Mouse (Mus musculus): ENCODE data around the gene AC124502.3.
"Not testable (repeated sequence)": the region's sequence is repeated elsewhere in the genome, so short reads cannot be mapped to it uniquely, and the experiment has no call there.

The AC124502.3 gene

DNA sequence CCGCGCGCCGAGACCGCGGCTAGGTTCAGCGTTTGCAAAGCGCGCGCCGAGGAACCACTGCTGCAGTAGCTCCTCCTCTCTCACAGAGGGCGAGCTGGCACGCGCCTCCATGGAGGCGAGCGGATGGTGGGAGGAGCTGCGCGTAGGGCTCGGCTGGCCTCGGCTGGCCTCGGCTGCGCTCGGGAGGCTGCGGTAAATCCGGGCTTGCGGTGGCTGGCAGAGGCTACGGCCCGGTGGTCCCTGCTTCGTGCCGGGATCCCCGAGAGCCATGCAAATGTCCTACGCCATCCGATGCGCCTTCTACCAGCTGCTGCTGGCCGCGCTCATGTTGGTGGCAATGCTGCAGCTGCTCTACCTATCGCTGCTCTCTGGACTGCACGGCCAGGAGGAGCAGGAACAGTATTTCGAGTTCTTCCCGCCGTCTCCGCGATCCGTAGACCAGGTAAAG is at the start of gene AC124502.3, which contains the start of gene B4gat1:
Gene AC124502.3 (plus strand): TSS at position 183 of the 448 bp plus-strand sequence.
Gene B4gat1 (plus strand): TSS at position 118 of the 448 bp plus-strand sequence.
- DNase-seq: peak; percentile 93

DNA sequence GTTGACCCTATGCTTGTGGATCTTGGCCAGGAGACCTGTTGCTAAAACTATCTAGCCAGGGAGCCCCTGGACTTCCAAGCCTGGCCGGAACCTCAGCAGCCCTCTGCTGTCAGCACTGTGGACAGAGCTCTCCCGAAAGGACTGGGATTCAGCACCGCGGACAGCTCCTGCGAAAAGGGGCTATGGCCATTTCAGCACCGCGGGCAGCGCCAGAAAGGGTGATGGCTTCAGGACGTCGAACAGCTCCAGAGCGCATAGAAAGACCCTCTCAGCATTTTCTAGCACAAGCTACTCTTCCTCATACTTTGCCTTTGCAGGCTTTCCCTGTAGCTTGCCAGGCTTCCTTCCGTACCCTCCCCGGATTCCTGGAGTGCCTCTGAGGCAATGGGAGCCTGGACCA is 49.7 kb upstream of the AC124502.3 start:
- no peak for DNase-seq

DNA sequence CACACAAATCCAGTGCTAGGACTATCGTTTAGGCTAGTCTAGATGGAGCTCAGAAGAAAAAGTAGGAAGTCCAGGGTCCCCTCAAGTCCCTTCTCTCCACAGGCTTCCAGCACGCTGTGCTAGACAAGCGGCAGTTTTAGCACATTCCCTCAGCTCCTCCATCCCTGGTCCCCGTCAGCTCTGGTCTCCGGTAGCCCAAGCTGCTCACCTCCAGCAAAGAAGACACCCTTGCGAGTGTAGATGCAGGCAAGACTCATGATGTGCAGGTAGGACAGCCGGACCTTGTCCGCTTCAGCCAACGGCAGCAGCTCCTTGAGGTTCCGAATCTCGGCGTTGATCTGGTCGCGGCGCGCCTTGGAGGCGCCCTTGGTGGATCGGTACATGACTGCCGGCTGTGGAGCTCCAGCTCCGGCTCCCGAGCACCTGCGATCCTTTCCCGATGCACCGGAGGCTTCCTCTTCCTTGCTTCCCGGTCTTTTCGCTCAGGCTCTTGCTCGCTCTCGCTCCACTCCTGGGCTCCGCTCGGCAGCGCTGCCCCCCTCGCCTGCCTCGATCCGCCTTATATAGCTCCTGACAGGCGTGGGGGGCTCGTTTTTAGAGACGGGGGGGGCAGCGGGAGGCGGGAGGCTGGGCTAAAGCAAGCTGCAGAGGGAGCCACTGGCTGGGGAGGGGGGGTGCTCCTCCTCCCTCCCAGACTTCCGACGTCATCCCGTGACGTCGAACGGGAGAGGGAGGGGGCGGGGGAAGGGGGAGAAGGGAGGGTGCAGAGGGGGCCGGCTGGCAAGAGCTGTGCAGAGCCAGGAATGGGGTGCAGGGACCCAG is 49.0 kb upstream of the AC124502.3 start:
- DNase-seq: peak; percentile 85

DNA sequence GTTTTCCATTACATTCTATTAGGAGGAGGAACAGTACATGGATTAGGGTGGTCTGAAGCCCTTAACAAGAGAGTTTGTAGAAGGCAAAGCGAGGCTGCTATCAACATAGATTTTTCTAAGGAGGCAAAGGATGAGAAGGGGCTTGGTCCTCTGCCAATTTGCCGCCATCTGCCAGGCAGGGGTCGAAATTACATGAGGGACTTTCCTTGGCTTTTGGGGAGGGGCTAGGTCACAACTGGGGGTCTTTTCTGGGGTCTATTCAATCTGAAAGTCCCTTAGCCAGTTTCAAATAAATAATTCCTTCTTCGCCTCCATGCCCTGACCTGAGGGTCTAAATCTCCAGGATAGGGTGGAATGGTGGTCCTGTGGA is 48.5 kb upstream of the AC124502.3 start, which contains the start of gene Npas4:
Gene Npas4 (minus strand): TSS at position 61 of the 370 bp plus-strand sequence.
- DNase-seq: no peak

DNA sequence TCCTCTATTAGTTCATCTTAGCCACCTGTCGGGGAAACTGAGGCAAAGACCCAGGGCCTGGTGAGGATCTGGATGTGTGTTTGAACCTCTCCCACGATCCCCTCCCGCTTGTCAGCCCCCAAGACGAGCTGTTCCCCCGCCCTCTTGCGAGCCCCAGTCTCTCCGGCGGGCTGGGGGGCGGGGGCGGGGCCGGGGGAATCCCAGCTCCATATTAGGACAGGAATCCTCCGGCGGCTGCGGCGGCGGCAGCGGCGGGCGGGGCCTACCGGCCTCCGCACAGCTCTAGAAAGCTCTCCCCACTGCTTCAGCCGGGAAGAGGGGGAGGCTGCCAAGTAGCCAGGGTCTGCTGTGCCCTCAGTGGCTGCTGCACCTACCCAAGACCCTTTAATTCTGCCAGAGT is 48.0 kb upstream of the AC124502.3 start:
- peak; percentile 54 for DNase-seq

DNA sequence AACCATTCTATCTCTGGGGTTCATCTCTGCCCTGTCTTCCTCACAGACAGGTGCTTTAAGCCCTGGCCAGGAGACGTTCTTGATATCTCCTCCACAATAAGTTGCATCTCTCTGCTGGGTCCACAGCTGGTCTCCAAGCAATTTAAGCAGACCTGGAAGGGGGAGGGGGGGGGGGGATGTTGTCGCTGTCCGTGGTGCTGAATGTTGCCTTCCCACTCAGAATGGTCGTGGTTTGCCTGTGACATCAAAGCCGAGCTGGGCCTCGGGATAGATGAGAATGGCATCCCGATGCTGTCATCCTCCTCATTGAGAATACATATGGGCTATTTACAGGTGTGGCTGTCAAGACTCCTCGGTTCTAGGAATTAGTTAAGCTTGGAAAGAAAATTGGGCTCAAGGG is 46.3 kb upstream of the AC124502.3 start:
- DNase-seq: no peak

DNA sequence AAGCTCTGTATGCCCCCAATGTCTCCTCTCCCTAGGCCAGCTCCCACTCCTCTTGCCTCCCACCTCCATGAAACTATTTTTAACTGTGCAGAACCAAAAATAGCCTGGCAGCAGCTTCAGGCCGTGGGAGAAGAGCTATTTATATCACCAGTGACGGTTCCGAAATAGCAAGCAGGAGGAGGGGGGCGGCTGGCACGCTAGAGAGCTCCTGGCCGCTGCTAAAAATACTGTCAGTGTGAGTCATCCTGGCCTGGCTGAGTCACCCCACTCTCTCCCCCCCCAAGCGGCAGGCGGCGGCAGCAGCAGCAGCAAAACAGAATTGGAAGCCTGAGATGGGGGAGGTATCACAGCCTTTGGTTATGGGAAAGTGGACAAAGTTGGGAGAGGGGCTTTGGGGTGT is 45.8 kb upstream of the AC124502.3 start:
- DNase-seq: peak; percentile 93

DNA sequence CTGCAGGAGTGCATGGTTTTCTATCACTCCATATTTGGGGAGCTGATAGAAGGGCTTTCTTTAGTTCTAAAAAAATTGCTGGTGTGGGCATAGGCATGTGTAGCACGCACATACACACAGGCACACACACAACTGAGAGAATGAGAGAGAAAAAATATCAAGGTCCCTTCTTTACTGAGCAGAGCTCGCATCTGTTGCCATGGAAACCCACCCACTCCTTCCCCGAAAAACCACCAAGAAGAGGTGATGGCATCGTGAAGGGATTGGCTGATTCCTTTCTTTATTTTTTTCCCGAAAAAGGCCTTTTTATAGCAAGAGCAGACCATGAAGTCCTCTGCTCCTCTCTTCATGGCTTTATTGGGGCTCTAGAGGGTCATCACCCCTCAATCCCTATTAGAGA is 44.6 kb upstream of the AC124502.3 start:
- DNase-seq: peak; percentile 89

DNA sequence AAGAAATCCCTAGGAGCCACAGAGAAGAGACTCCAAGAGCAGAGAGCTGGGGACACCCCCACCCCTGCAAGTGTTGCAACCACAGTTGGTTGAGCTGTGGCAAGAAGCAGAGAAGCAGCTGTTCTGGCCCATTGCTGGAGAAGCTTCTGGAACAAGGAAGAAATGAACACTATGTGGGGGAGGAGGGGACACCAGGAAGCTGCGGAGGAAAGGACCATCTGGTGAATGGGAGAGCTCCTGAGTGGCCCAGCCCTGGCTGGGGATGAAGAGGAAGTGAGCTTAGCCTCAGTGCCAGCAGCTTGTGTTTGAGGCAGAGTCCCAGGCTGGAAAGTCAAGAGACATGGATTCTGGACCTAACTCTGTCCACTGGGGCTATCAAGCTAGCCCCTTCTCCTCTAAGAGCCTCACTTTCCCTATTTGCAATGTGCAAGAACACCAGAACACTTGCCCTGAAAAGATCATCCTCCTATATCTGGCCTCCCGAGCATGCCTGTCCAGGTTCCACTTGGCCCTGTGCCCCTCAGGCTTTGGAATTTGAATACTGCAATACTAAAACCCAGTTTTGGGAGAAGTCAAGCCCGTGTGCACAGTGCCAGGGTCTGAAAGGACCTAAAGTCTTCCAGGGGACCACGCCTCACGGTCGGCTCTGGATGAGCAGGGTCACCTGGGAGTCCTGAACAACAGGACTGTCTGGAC is 39.1 kb upstream of the AC124502.3 start:
- peak; percentile 88 for DNase-seq

DNA sequence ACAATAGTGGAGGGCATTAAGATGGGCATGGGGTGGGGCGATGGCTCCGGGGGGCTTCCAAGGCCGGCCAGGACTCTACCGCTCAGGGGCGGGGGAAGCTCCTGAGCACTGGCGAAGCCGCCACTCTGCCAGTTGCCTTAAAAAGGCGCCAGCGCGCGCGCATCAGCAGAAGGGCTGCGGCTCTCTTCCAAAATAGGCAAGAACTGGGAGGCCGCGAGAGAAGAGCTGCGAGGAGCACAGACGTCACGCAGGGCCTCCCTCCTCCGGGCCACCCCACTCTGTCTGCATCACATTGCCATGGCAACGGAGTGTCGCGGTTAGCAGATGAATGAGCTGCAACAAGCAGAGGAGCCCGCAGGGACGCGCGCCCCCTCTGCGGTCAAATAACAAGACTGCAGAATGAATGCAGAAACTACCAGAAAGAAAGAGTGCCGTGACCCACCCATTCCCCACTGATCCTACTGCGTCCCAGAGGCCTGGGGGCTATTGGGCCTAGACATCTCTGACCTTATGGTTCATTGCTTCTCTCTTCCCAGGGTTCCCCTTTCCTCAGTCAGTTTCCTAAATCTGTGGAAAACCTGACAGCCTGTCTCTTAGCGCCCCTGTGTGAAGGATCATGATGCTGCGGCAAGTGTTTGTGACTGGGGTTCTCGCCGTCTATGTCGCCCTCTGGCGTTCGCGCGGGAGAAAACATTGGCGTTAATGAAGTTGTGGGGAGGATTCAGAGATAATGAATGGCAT is 36.9 kb upstream of the AC124502.3 start:
- peak; percentile 98 for DNase-seq

DNA sequence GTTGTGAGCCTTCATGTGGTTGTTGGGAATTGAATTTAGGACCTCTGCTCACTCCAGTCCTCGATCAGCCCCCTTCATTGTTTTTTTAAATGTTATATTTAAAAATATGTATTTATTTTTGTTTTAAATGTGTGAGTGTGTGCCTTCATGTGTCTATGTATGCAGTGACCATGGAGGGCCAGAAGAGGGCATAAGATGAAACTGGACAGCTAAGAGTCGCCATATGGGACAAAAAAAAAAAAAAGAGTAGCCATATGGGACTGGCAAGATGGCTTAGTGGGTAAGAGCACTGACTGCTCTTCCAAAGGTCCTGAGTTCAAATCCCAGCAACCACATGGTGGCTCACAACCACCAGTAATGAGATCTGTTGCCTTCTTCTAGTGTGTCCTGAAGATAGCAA is 35.0 kb upstream of the AC124502.3 start:
- DNase-seq: not testable (repeated sequence)

DNA sequence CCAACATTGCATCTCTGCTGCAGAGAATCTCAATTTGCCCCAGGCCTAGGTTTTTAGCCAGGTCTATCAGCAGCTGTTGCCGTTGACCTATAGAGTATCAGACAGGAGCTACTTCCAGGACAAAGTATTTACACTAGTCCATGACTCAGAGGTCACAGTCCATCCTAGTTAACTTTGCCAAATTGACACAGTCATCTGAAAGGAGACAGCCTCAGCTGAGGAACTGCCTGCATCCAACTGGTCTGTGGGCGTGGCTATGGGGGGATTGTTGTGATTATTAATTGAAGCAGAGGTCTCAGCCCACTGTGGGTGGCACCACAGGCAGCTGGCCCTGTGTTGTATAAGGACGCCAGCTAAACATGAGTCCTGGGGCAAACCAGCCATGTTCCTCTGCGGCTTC is 33.8 kb upstream of the AC124502.3 start:
- DNase-seq: no peak

DNA sequence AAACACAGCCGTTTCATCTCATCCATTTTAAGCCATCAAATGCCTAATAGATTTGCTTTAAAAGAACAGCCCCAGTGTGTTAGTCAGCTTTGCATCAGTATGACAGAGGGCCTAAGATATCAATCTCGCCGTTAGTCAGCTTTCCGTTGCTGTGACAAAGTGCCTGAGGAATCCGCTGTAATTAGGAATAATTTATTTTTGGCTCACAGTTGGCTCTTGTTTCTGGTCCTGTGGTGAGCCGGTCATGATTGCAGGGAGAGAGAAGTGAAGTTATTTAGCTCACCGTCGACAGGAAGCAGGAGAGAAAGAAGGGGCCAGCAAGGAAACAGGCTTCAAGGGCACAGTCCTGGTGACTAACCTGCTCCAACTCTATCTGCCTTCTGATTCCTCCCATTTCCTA is 25.6 kb upstream of the AC124502.3 start:
- DNase-seq: no peak

DNA sequence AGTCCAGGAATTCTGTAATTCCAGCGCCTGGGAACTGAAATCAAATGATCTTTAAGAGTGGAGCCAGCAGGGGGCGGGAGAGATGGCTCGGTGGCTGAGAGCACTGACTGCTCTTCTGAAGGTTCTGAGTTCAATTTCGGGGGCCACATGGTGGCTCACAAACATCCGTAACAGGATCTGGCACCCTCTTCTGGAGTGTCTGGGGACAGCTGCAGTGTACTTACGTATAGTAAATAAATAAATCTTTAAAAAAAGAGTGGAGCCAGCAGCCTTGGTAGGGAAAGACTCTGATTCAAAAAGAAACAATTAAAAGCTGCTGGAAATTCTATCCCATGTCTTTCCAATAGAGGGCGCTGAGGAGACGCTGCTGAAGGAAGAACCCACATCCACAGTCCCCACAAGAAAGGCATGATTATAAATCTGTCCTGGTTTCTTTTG is 23.7 kb upstream of the AC124502.3 start:
- DNase-seq: no peak

DNA sequence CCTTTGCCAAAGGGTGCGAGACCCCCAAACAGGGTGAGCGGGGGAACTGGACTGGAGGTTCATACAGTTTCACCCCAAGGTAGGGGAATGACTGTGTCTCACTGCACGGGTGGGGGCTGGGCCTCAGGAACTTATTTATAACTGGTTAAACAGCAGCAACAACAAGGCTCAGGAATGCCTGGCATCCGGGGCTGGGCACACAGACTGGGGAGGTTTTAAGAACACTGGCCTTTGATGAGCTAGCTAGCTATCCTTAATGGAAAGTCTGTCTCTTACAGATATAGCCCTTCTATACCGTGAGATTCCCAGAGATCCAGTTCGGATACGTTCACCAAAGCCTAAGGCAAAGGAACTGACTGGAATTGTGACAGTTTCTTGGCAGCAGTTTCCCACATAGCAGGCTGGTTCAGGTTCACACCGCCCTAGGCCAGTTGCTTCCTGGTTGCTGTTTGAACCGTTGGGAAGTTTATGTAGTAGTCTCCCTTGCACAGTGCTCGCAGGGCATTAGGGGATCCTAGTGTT is 22.4 kb upstream of the AC124502.3 start:
- DNase-seq: no peak

DNA sequence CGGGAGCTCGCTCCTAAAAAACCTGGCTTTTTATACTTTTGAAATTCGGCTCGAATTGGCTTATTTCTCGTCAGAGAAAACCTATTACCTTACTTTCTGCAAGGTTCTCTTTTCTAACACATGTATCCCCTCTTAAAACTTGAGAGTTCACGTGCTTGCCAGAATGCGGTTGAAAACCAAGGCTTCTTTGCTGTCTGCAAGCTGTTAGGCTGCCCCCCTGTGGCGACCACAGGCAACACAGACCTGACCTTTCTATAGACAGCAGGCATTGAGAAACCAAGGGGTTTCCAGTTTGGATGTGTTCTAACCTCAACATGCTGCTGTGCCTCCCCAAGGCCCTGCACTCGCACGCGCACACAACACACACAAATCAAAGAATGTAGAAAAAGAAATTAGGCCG is 21.9 kb upstream of the AC124502.3 start:
- peak; percentile 52 for DNase-seq

DNA sequence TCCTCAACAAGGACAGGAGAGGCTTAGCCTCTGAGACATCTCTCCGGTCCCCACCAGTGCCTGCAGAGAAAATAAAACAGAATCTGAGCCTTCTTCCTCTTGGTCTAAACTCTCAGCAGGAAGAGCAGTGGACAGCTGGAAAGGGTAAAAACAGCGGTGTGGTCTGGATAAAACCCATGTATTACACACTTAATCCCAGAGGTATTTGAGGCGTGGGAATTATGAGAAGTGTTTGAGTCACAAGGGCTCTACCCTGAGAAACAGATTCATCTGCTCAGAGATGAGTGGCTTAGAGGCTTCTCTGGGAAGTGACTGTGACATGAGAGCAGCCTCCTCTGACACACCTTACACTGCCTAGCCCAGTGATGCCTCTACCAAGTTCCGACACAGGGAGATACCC is 21.1 kb upstream of the AC124502.3 start:
- DNase-seq: no peak

DNA sequence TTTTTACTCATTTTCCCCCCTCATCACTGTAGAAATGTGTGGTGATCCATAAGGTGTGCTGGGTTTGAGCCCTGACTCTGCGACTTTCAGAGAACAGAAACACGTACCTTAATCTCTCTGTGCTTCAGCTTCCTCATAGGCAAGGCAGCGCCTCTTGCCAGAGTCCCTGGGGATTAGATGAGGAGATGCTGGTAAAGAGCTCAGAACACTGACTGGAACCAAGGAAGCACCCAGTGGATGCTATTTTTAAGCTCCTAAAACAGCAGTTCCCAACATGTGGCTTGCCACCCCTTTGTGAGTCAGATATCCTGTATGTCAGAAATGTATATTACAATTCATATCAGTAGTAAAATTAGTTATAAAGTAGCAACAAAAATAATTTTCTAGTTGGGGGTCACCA is 20.5 kb upstream of the AC124502.3 start:
- DNase-seq: no peak

DNA sequence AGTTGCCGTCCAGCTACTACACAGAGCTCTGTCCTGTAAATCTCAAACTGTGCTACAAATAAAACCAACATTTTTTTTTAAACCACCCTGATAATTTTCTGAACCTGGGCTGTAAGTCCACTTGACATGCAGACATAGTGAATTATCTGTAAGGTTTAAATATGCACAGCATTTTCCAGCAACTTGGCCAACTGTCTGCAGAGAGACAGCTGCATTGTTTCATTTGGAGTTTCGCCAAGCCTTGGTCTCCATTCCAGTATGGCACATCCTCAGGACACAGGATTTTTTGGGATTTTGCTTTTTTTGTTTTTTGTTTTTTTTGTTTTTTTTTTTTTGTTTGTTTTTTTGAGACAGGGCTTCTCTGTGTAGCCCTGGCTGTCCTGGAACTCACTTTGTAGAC is 17.3 kb upstream of the AC124502.3 start:
- DNase-seq: no peak

DNA sequence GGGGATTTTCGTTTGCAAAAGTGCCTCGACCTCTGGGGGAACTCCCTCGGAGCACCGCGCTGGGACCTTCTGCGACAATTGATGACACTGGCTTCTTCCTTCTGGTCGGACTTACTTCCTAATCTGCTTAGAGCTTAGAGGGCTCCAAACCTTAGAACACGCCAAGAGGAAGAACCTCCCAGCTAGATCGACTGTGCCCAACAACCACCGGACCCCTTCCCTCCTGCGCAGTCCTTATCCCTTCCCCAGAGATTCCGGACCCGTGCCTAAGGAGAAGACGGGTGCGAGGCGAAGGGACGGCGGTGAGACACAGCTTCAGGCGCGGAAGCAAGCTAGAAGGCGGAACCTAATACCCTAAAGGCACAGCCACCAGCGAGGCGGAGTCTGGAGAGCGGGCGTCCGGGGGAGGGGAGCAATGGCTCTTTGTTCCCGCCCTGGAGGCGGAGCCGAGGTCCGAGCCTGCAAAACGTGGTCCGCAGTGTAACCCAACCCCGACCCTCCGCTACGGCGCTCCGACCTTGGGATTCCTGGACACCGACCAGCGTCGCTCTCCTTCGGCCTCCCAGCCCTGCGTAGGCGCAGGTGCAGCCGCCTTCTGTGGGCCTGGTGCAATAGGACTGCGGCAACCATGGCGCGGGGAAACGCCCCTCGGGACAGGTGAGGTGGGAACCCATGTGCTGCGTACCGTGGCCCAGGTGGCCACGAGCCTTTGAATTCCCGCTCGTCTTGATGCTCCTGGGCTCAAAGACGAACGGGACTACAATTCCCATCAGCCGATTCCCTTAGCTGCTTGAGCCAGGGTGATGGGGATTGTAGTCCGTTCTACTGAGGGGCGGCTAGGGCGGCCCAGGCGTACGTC is 14.8 kb upstream of the AC124502.3 start, which contains the start of gene Slc29a2:
Gene Slc29a2 (plus strand): TSS at position 240 of the 859 bp plus-strand sequence.
- peak; percentile 90 for DNase-seq

DNA sequence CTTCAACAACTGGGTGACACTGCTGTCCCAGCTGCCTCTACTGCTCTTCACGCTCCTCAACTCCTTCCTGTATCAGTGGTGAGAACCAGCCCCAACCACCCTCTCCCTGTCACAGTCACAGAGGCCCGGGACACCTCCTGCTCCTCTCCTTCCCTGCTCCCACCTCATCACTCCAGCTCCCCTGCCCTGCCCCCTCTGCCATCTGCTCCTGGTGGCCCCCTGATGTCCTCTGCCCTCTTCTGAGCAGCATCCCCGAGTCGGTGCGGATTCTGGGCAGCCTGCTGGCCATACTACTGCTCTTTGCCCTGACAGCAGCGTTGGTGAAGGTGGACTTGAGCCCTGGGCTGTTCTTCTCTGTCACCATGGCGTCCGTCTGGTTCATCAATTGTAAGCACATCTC is 12.6 kb upstream of the AC124502.3 start:
- no peak for DNase-seq

DNA sequence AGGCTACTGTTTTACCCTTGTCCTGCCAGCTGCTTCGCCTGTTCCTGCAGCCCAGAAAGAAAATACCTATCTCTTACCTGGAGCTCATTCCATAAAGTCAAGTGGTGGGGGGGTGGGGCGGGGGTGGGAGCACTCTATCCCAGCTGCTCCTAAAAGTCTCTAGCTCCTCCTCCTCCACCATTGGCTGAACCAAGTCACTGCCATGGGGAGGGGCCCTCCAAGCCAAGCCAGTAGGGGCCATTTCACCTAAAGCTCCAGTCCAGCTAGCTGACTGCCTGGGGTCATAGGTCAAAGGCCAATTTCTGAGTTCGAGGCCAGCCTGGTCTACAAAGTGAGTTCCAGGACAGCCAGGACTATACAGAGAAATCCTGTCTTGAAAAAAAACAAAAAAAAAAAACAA is 6.0 kb upstream of the AC124502.3 start:
- DNase-seq: no peak

Measured in layer of hippocampus, adult 9-11 months (tissue).